Mouse (Mus musculus): ENCODE results near the gene Stxbp2.

- no peak for TF ChIP-seq POLR2A (IDR thresholded peaks at IDR 0.05; ENCODE audit: borderline replicate concordance, extremely low read depth, insufficient read depth, insufficient read length, poor library complexity, severe bottlenecking)
- no peak for TF ChIP-seq CTCF (IDR thresholded peaks at IDR 0.05; ENCODE audit: borderline replicate concordance, extremely low read depth, insufficient read depth, insufficient read length)
Measured at GRCm38 (mm10) chr8:3678831-3679230, 48.1 kb downstream of the Stxbp2 start.
